Mouse (Mus musculus): Measurements from ENCODE around the gene Ing1.

Gene Ing1

GRCm38 (mm10) chr8:11592296-11592695 is 36.9 kb downstream of the Ing1 start:
- no peak for DNase-seq

- no peak for DNase-seq
Observed at GRCm38 (mm10) chr8:11593222-11593884, 38.0 kb downstream of the Ing1 start.

- DNase-seq: no peak
Observed at GRCm38 (mm10) chr8:11600301-11600951, 45.1 kb downstream of the Ing1 start.

GRCm38 (mm10) chr8:11602006-11602680 is 46.8 kb downstream of the Ing1 start:
- DNase-seq: peak; percentile 71 to 79

GRCm38 (mm10) chr8:11608848-11609247 is 53.5 kb downstream of the Ing1 start:
- no peak for DNase-seq
